Mouse (Mus musculus) stomach, embryonic 16.5 days (tissue): ENCODE measurements at regions not wholly inside any gene's neighbourhood (a gene's known extent, or its start where the extent isn't known, plus 50 kb on each side); places are given as distances from the start of the nearest gene placed in this dataset.

Source experiments
- ATAC-seq: fragments of 200-750 bp; cut with Nextera tagmentation; 2 replicates; pipeline ENCODE4 v1.8.0; 2017; ENCODE audit warnings: moderate number of reproducible peaks, moderate TSS enrichment; ENCODE audit not compliant: insufficient read depth, low FRiP score
- H3K27ac ChIP-seq: fragments of 300-500 bp; sonication (generic); 2 replicates; pipeline ENCODE4 v1.5.1; 2014; ENCODE audit warnings: low read length
- H3K27me3 ChIP-seq: fragments of 300-500 bp; sonication (generic); 2 replicates; pipeline ENCODE4 v1.6.1; 2014; ENCODE audit warnings: low read length, control low read depth, mixed read lengths; ENCODE audit not compliant: control insufficient read depth, insufficient read depth
- H3K36me3 ChIP-seq: fragments of 300-500 bp; sonication (generic); 2 replicates; pipeline ENCODE4 v1.6.1; 2014; ENCODE audit warnings: low read length; ENCODE audit not compliant: control insufficient read depth, insufficient read depth
- H3K4me1 ChIP-seq: fragments of 300-500 bp; sonication (generic); 2 replicates; pipeline ENCODE4 v1.6.1; 2014; ENCODE audit warnings: low read length, control low read depth, mixed read lengths; ENCODE audit not compliant: control insufficient read depth, insufficient read depth
- H3K4me2 ChIP-seq: fragments of 300-500 bp; sonication (generic); 2 replicates; pipeline ENCODE4 v1.6.1; 2014; ENCODE audit warnings: low read depth, low read length, mixed read lengths
- H3K4me3 ChIP-seq: fragments of 300-500 bp; sonication (generic); replicated peaks from 2 replicates; pipeline ENCODE4 v1.5.1; 2014; ENCODE audit warnings: mild to moderate bottlenecking, low read length
- H3K9ac ChIP-seq: fragments of 300-500 bp; sonication (generic); 2 replicates; pipeline ENCODE4 v1.6.1; 2014; ENCODE audit warnings: low read length
- H3K9me3 ChIP-seq: fragments of 300-500 bp; sonication (generic); replicated peaks from 2 replicates; pipeline ENCODE4 v1.6.1; 2016; ENCODE audit warnings: low read length, control low read depth; ENCODE audit not compliant: control insufficient read depth
- WGBS: fragments of 180-500 bp; shearing (Covaris S2); extraction: QIAGEN DNeasy Blood & Tissue Kit; methylation state at CpG from one replicate; pipeline ENCODE4 v1.1.7; 2014; 5-methylcytosine and 5-hydroxymethylcytosine counted together

GRCm38 (mm10) chr15:63526820-63527219, 318.2 kb downstream of the Gsdmc2 start:
- Histone ChIP-seq H3K9ac (no peak overlapping the region), H3K4me3 (no peak overlapping the region), H3K9me3 (no peaks in the 10 kb centered on the region), H3K27me3 (no peaks in the 10 kb centered on the region), H3K4me2 (no peak overlapping the region), H3K4me1 (no peaks in the 10 kb centered on the region), H3K36me3 (no peaks in the 10 kb centered on the region), H3K27ac (no peak overlapping the region)
- 73% methylated on average over 2 of the region's 2 CpGs for WGBS
- ATAC-seq = no peak

DNA sequence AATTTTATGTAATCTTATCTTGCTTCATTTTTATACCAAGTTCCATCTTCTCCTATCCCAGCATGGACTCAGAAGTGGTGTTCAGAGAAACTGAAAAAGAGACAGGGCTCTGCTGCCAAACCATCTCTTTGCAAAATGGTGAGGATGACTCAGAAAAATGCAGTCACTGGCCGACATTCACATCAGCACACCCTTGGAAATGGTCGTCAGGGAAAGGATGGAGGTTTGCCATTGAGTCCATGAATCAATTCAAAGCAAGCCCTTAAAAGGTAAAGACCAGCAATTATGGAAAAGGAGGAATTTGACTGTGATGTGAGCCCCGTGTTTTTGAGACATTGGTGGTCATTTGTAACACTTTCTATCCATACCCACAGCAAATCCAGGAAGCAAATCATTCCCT, 327.7 kb downstream of the Gsdmc2 start:
- Histone ChIP-seq H3K36me3 (no peaks in the 10 kb centered on the region), H3K4me2 (no peak overlapping the region), H3K27ac (no peak overlapping the region), H3K4me1 (no peaks in the 10 kb centered on the region), H3K4me3 (no peak overlapping the region), H3K27me3 (no peaks in the 10 kb centered on the region), H3K9ac (no peak overlapping the region), H3K9me3 (no peaks in the 10 kb centered on the region)
- WGBS = 51% methylated on average over 3 of the region's 3 CpGs
- no peak for ATAC-seq

DNA sequence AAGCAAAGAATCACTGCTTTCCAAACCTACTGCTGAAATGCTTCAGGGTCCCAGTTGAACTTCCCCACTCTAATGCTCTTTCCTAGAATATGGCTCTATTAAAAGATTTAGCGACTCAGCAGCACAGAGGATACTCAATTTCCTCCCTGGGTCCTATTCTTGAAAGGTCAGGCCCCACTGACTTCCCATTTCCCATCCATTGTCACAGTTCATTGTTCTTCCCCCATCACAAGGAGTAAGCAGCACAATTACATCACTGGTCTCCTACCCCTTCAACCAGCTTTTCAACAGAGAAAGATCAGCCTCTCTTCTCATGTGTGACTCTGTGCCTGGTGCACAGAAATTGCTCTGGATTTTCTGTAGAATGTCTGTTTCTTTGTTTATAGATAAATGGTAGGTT, 344.5 kb downstream of the Gsdmc2 start:
- Histone ChIP-seq H3K4me1 (no peaks in the 10 kb centered on the region), H3K9me3 (no peaks in the 10 kb centered on the region), H3K36me3 (no peaks in the 10 kb centered on the region), H3K27me3 (no peaks in the 10 kb centered on the region), H3K4me2 (no peak overlapping the region), H3K27ac (no peak overlapping the region), H3K9ac (no peak overlapping the region), H3K4me3 (no peak overlapping the region)
- WGBS = 67% methylated on average over 1 of the region's 1 CpGs
- no peak for ATAC-seq

GRCm38 (mm10) chr15:63498483-63498882, 346.5 kb downstream of the Gsdmc2 start:
- Histone ChIP-seq H3K36me3 (no peaks in the 10 kb centered on the region), H3K4me3 (no peak overlapping the region), H3K4me1 (no peaks in the 10 kb centered on the region), H3K4me2 (no peak overlapping the region), H3K27ac (no peak overlapping the region), H3K9ac (no peak overlapping the region), H3K9me3 (no peaks in the 10 kb centered on the region), H3K27me3 (no peaks in the 10 kb centered on the region)
- no peak for ATAC-seq
- WGBS = 79% methylated on average over 3 of the region's 3 CpGs

GRCm38 (mm10) chr15:63497207-63497606, 347.8 kb downstream of the Gsdmc2 start:
- 87% methylated on average over 3 of the region's 3 CpGs for WGBS
- no peak overlapping the region for H3K4me3 ChIP-seq

GRCm38 (mm10) chr15:63484910-63485309, 360.1 kb downstream of the Gsdmc2 start:
- ATAC-seq = peak; percentile 50; the same call in 1 of the 2 replicates
- peak overlapping the region; percentile 16 for H3K4me2 ChIP-seq
- H3K27me3 ChIP-seq = no peaks in the 10 kb centered on the region
- no peak overlapping the region for H3K4me3 ChIP-seq
- no peak overlapping the region for H3K9ac ChIP-seq
- H3K36me3 ChIP-seq = no peaks in the 10 kb centered on the region
- peak overlapping the region; percentile 56 for H3K27ac ChIP-seq
- H3K9me3 ChIP-seq = no peaks in the 10 kb centered on the region
- no peaks in the 10 kb centered on the region; the same call in 1 of the 2 replicates for H3K4me1 ChIP-seq
- WGBS = 48% methylated on average over 5 of the region's 5 CpGs

More at GRCm38 (mm10) chr15:63497207-63497606, 347.8 kb downstream of the Gsdmc2 start:
- Histone ChIP-seq H3K27ac (no peak overlapping the region), H3K36me3 (no peaks in the 10 kb centered on the region), H3K4me2 (no peak overlapping the region), H3K9ac (no peak overlapping the region), H3K27me3 (no peaks in the 10 kb centered on the region), H3K4me1 (no peaks in the 10 kb centered on the region), H3K9me3 (no peaks in the 10 kb centered on the region; the same call in 1 of the 2 replicates)
- no peak for ATAC-seq

DNA sequence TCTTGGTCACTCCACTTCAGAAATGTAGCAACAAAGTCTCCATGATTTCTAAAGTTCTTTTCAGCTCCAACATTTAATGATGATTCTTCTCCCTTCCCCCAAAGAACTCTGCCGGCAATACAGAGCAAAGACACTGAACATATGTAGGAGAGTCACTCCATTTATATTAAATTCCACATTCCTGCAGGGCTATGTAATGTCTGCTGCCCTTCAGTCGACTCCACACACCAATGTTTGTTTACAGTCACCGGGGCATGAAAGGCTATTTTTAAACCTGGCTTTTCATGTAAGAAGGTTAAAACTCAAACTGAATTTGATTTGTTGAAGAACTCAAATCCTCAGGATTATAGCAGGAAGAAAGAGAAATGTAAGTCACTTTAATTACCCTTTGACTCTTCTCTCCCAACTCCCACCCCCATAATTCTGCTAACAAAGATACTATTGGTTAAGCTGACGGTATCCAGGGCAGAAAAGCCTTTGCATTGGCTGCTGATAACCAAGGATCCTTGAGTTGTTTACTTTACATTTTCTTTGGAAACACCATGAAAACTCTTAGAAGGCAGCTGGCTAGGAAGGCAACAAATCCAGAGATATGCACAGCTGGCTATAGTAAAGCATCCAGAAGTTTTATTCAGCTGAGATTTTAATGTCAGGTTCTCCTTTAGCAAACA, 360.6 kb downstream of the Gsdmc2 start:
- H3K27me3 ChIP-seq = no peaks in the 10 kb centered on the region
- ATAC-seq = peak; percentile 87
- no peak overlapping the region for H3K9ac ChIP-seq
- no peak overlapping the region for H3K4me3 ChIP-seq
- H3K27ac ChIP-seq = peak overlapping the region; percentile 56
- H3K4me1 ChIP-seq = no peaks in the 10 kb centered on the region; the same call in 1 of the 2 replicates
- no peaks in the 10 kb centered on the region for H3K36me3 ChIP-seq
- WGBS = 4% methylated on average over 4 of the region's 4 CpGs
- no peaks in the 10 kb centered on the region for H3K9me3 ChIP-seq
- peak overlapping the region; percentile 16 for H3K4me2 ChIP-seq

GRCm38 (mm10) chr15:63479270-63479805, 365.6 kb downstream of the Gsdmc2 start:
- H3K4me2 ChIP-seq = no peak overlapping the region
- no peaks in the 10 kb centered on the region for H3K9me3 ChIP-seq
- no peak overlapping the region for H3K27ac ChIP-seq
- ATAC-seq = no peak
- no peaks in the 10 kb centered on the region for H3K27me3 ChIP-seq
- H3K4me1 ChIP-seq = no peaks in the 10 kb centered on the region; the same call in 1 of the 2 replicates
- 49% methylated on average over 1 of the region's 1 CpGs for WGBS
- H3K4me3 ChIP-seq = no peak overlapping the region
- H3K9ac ChIP-seq = no peak overlapping the region
- H3K36me3 ChIP-seq = no peaks in the 10 kb centered on the region

DNA sequence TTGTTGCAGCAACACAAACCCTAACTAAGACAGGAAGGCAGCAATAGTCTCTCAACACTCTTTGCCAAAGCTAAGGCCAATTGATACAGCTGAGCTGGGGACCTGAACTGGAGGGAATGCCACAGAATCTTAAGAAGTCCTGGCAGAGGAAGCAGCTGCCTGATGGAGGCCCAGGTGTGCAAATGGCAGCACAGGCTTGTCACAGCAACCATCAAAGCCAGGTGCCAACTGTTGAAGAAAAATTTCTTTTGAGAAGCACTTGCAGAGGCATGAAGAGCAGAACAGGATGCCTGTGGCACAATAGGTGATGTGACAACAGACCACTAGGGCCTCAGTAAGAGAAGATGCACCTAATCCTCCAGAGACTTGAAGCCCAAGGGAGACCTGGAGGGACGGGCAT, 378.1 kb downstream of the Gsdmc2 start:
- 67% methylated on average over 1 of the region's 1 CpGs for WGBS
- H3K9me3 ChIP-seq = no peaks in the 10 kb centered on the region
- no peaks in the 10 kb centered on the region for H3K4me1 ChIP-seq
- no peaks in the 10 kb centered on the region for H3K27me3 ChIP-seq
- no peaks in the 10 kb centered on the region for H3K36me3 ChIP-seq
- no peak for ATAC-seq
- no peak overlapping the region for H3K9ac ChIP-seq
- no peak overlapping the region for H3K27ac ChIP-seq
- no peak overlapping the region for H3K4me2 ChIP-seq
- no peak overlapping the region for H3K4me3 ChIP-seq
